Mouse (Mus musculus) ES-Bruce4 (cell line): ENCODE results near the gene Dennd2c. TPM values are rescaled to one million over a fixed set of nuclear protein-coding genes. Genes with fewer than 3 reads are reported as not detected.

Experiments used
- H3K27ac ChIP-seq: 2 replicates; pipeline ENCODE4 v1.5.1; 2012; ENCODE audit warnings: low read length, inconsistent platforms; ENCODE audit not compliant: insufficient read depth
- H3K27me3 ChIP-seq: 2 replicates; pipeline ENCODE4 v1.6.1; 2012; ENCODE audit warnings: mild to moderate bottlenecking, low read length, inconsistent platforms; ENCODE audit not compliant: control insufficient read depth, poor library complexity, insufficient read depth, severe bottlenecking
- H3K36me3 ChIP-seq: 2 replicates; pipeline ENCODE4 v1.6.1; 2012; ENCODE audit warnings: inconsistent platforms, mild to moderate bottlenecking, low read length, moderate library complexity; ENCODE audit not compliant: control insufficient read depth, poor library complexity, insufficient read depth, severe bottlenecking
- H3K4me1 ChIP-seq: one replicate; pipeline ENCODE4 v1.8.1; 2011; ENCODE audit warnings: low read length; ENCODE audit not compliant: control insufficient read depth, insufficient read depth
- H3K4me3 ChIP-seq: 2 replicates; pipeline ENCODE4 v1.5.1; 2011; ENCODE audit warnings: low read depth, mild to moderate bottlenecking, low read length
- H3K9ac ChIP-seq: 2 replicates; pipeline ENCODE4 v1.6.1; 2012; ENCODE audit warnings: low read depth, mild to moderate bottlenecking, inconsistent platforms; ENCODE audit not compliant: poor library complexity, severe bottlenecking
- H3K9me3 ChIP-seq: replicated peaks from 2 replicates; pipeline ENCODE4 v1.6.1; 2012; ENCODE audit warnings: mild to moderate bottlenecking, low read length, inconsistent platforms; ENCODE audit not compliant: control insufficient read depth, poor library complexity, insufficient read depth, severe bottlenecking
- CTCF ChIP-seq: IDR thresholded peaks from one replicate; pipeline ENCODE4 v1.8.1; 2011; ENCODE audit warnings: low read depth, low read length
- EP300 ChIP-seq: IDR thresholded peaks from 2 replicates; pipeline ENCODE4 v1.6.1; 2011; ENCODE audit warnings: low read depth, low read length; ENCODE audit not compliant: insufficient read depth
- POLR2A ChIP-seq: IDR thresholded peaks from one replicate; pipeline ENCODE4 v1.8.1; 2011; ENCODE audit warnings: low read length; ENCODE audit not compliant: insufficient read depth
- polyA plus RNA-seq: library from polyadenylated mRNA; stranded (reverse); fragments of >200 nt; gene quantifications from 2 replicates; pipeline ENCODE4 v1.2.4, GENCODE M21; 2011; ENCODE audit warnings: low read depth; ENCODE audit not compliant: missing spikeins, insufficient read depth, insufficient read length

Gene Dennd2c
- polyA plus RNA-seq, 1 experiment, result 22.9 TPM

GRCm38 (mm10) chr3:103206393-103206792 is 104.0 kb downstream of the Dennd2c start:
- TF ChIP-seq POLR2A, result no peak
- TF ChIP-seq CTCF, result no peak
- no peak for TF ChIP-seq EP300
- peaks cover 6% of the 10 kb centered on the region for H3K4me1 ChIP-seq
- H3K27ac ChIP-seq, result peak overlapping the region; percentile 100
- H3K36me3 ChIP-seq, result peaks cover 4% of the 10 kb centered on the region; the same call in 1 of the 2 replicates
- H3K27me3 ChIP-seq, result no peaks in the 10 kb centered on the region
- H3K9me3 ChIP-seq, result peaks cover 20% of the 10 kb centered on the region
- no peak overlapping the region for H3K9ac ChIP-seq
- no peak overlapping the region for H3K4me3 ChIP-seq

GRCm38 (mm10) chr3:103207749-103208148 is 105.3 kb downstream of the Dennd2c start:
- TF ChIP-seq CTCF (no peak), EP300 (peak; percentile 59; the same call in 1 of the 2 replicates), POLR2A (no peak)
- Histone ChIP-seq H3K27me3 (no peaks in the 10 kb centered on the region), H3K9ac (peak overlapping the region; percentile 73), H3K4me3 (no peak overlapping the region), H3K27ac (peak overlapping the region; percentile 100), H3K9me3 (peaks cover 20% of the 10 kb centered on the region), H3K36me3 (peaks cover 4% of the 10 kb centered on the region; the same call in 1 of the 2 replicates), H3K4me1 (peaks cover 9% of the 10 kb centered on the region)

GRCm38 (mm10) chr3:103208237-103208636 is 105.8 kb downstream of the Dennd2c start:
- H3K36me3 ChIP-seq, result peaks cover 4% of the 10 kb centered on the region; the same call in 1 of the 2 replicates
- peaks cover 9% of the 10 kb centered on the region for H3K4me1 ChIP-seq
- TF ChIP-seq CTCF (no peak), EP300 (no peak)
- H3K27ac ChIP-seq, result peak overlapping the region; percentile 100
- peak overlapping the region; percentile 66 for H3K9ac ChIP-seq
- H3K27me3 ChIP-seq, result no peaks in the 10 kb centered on the region
- H3K9me3 ChIP-seq, result peaks cover 19% of the 10 kb centered on the region
- no peak overlapping the region for H3K4me3 ChIP-seq

GRCm38 (mm10) chr3:103211101-103211500 is 108.7 kb downstream of the Dennd2c start:
- H3K36me3 ChIP-seq, result 0 out of 2 replicates have a peak, but pooled peaks cover 2% of the 10 kb centered on the region
- peaks cover 13% of the 10 kb centered on the region for H3K4me1 ChIP-seq
- peaks cover 14% of the 10 kb centered on the region for H3K9me3 ChIP-seq
- H3K27me3 ChIP-seq, result no peaks in the 10 kb centered on the region
- TF ChIP-seq POLR2A (no peak), CTCF (no peak), EP300 (0 out of 2 replicates have a peak, but pooled peaks have one; percentile 21)
- peak overlapping the region; percentile 46 for H3K27ac ChIP-seq
- no peak overlapping the region for H3K9ac ChIP-seq
- no peak overlapping the region for H3K4me3 ChIP-seq

GRCm38 (mm10) chr3:103212142-103212541 is 109.7 kb downstream of the Dennd2c start:
- no peak for TF ChIP-seq CTCF
- no peak for TF ChIP-seq POLR2A
- TF ChIP-seq EP300, result no peak
- no peak overlapping the region for H3K9ac ChIP-seq
- H3K36me3 ChIP-seq, result 0 out of 2 replicates have a peak, but pooled peaks cover 2% of the 10 kb centered on the region
- H3K4me1 ChIP-seq, result peaks cover 13% of the 10 kb centered on the region
- peak overlapping the region; percentile 46; the same call in 1 of the 2 replicates for H3K27ac ChIP-seq
- no peak overlapping the region for H3K4me3 ChIP-seq
- peaks cover 14% of the 10 kb centered on the region for H3K9me3 ChIP-seq
- no peaks in the 10 kb centered on the region for H3K27me3 ChIP-seq

- peak overlapping the region; percentile 30; the same call in 1 of the 2 replicates for H3K9ac ChIP-seq
- H3K4me1 ChIP-seq, result peaks cover 10% of the 10 kb centered on the region
- TF ChIP-seq EP300 (no peak), CTCF (no peak), POLR2A (no peak)
- peaks cover 20% of the 10 kb centered on the region for H3K9me3 ChIP-seq
- H3K27me3 ChIP-seq, result no peaks in the 10 kb centered on the region
- H3K27ac ChIP-seq, result peak overlapping the region; percentile 98
- H3K36me3 ChIP-seq, result 0 out of 2 replicates have a peak, but pooled peaks cover 2% of the 10 kb centered on the region
- no peak overlapping the region for H3K4me3 ChIP-seq
These were observed 111.1 kb downstream of the Dennd2c start for GRCm38 (mm10) chr3:103213537-103213936.
